Mouse (Mus musculus) thymus, adult 2 months (tissue): Measurements from ENCODE around the gene Pms1. TPM values are rescaled to one million over a fixed set of nuclear protein-coding genes. Genes with fewer than 3 reads are reported as not detected.
"Not testable (repeated sequence)": the region's sequence is repeated elsewhere in the genome, so short reads cannot be mapped to it uniquely, and the experiment has no call there.

Source experiments
- DNase-seq: peaks from one replicate; pipeline ENCODE4 v3.0.0; 2021
- H3K27ac ChIP-seq: fragments of 200-500 bp; 2 replicates; pipeline ENCODE4 v1.5.1; 2012; ENCODE audit warnings: low read length, control low read depth; ENCODE audit not compliant: control insufficient read depth, insufficient read depth
- H3K27me3 ChIP-seq: fragments of 200-500 bp; 2 replicates; pipeline ENCODE4 v1.6.1; 2012; ENCODE audit warnings: mild to moderate bottlenecking, low read length, moderate library complexity, mixed read lengths; ENCODE audit not compliant: control insufficient read depth, insufficient read depth
- H3K36me3 ChIP-seq: fragments of 200-500 bp; 2 replicates; pipeline ENCODE4 v1.6.1; 2012; ENCODE audit warnings: mild to moderate bottlenecking, low read length, moderate library complexity; ENCODE audit not compliant: control insufficient read depth, insufficient read depth
- H3K4me1 ChIP-seq: fragments of 200-500 bp; replicated peaks from 2 replicates; pipeline ENCODE4 v1.6.1; 2012; ENCODE audit warnings: low read length; ENCODE audit not compliant: control insufficient read depth, insufficient read depth
- H3K4me3 ChIP-seq: fragments of 200-500 bp; 2 replicates; pipeline ENCODE4 v1.5.1; 2012; ENCODE audit warnings: mild to moderate bottlenecking, low read length, control low read depth, moderate library complexity; ENCODE audit not compliant: control insufficient read depth, insufficient read depth
- CTCF ChIP-seq: fragments of 200-500 bp; IDR thresholded peaks from 2 replicates; pipeline ENCODE4 v1.5.1; 2012; ENCODE audit warnings: mild to moderate bottlenecking, control low read depth, low read length, moderate library complexity, borderline replicate concordance; ENCODE audit not compliant: control insufficient read depth, poor library complexity, insufficient read depth; ENCODE audit errors: extremely low read depth
- POLR2A ChIP-seq: fragments of 200-500 bp; IDR thresholded peaks from 2 replicates; pipeline ENCODE4 v1.6.1; 2012; ENCODE audit warnings: mild to moderate bottlenecking, low read length, control low read depth, moderate library complexity; ENCODE audit not compliant: control insufficient read depth, poor library complexity, insufficient read depth; ENCODE audit errors: extremely low read depth
- WGBS: fragments of 180-500 bp; shearing (Covaris S2); methylation state at CpG from one replicate; pipeline ENCODE4 v1.1.7; 2018; 5-methylcytosine and 5-hydroxymethylcytosine counted together
- polyA plus RNA-seq: library from polyadenylated mRNA; depleted of rRNA; stranded (reverse); fragments of >200 nt; gene quantifications from 2 replicates; pipeline ENCODE4 v1.2.3, GENCODE M21; 2012; rRNA removed

Gene Pms1
- 5.2 and 5.5 TPM in 2 replicates for polyA plus RNA-seq

GRCm38 (mm10) chr1:53296581-53297383, at the start of gene Pms1, which contains the start of the genes Ormdl1 and Gm28778:
Gene Pms1 (minus strand): TSS chr1:53297018.
Gene Ormdl1 (plus strand): TSS chr1:53297095.
Gene Gm28778 (plus strand): TSS chr1:53297111.
- Histone ChIP-seq H3K4me1 (no peaks in the 10 kb centered on the region), H3K27me3 (no peaks in the 10 kb centered on the region), H3K27ac (peak within 1 kb of the TSS; percentile 65), H3K4me3 (peak within 1 kb of the TSS; percentile 73), H3K36me3 (peaks cover 5% of the 10 kb centered on the region; the same call in 1 of the 2 replicates)
- TF ChIP-seq POLR2A (peak; percentile 84; the same call in 1 of the 2 replicates), CTCF (peak; percentile 60; the same call in 1 of the 2 replicates)
- peak; percentile 93 for DNase-seq
- WGBS = under 1% methylated on average over 66 of the region's 66 CpGs

- Histone ChIP-seq H3K27me3 (no peaks in the 10 kb centered on the region), H3K4me3 (no peak overlapping the region), H3K27ac (no peak overlapping the region), H3K36me3 (peaks cover 5% of the 10 kb centered on the region; the same call in 1 of the 2 replicates), H3K4me1 (no peaks in the 10 kb centered on the region)
- WGBS = 94% methylated on average over 2 of the region's 2 CpGs
- DNase-seq = no peak
- TF ChIP-seq CTCF (no peak), POLR2A (no peak)
Measured at GRCm38 (mm10) chr1:53341071-53341470, 44.3 kb upstream of the Pms1 start.

- 64% methylated on average over 2 of the region's 2 CpGs for WGBS
- not testable (repeated sequence) for H3K27me3 ChIP-seq, DNase-seq, H3K4me3 ChIP-seq, H3K4me1 ChIP-seq, H3K36me3 ChIP-seq, H3K27ac ChIP-seq
Measured at GRCm38 (mm10) chr1:53337403-53337802, 40.6 kb upstream of the Pms1 start.

GRCm38 (mm10) chr1:53335465-53335864, 38.6 kb upstream of the Pms1 start:
- Histone ChIP-seq H3K4me1 (no peaks in the 10 kb centered on the region), H3K27ac (no peak overlapping the region)

GRCm38 (mm10) chr1:53333527-53333926, 36.7 kb upstream of the Pms1 start:
- not testable (repeated sequence) for DNase-seq, H3K27me3 ChIP-seq
- 80% methylated on average over 5 of the region's 5 CpGs for WGBS

More at GRCm38 (mm10) chr1:53335465-53335864, 38.6 kb upstream of the Pms1 start:
- H3K4me3 ChIP-seq = no peak overlapping the region
- no peaks in the 10 kb centered on the region for H3K27me3 ChIP-seq
- TF ChIP-seq CTCF = no peak
- TF ChIP-seq POLR2A = no peak
- DNase-seq = no peak
- no peaks in the 10 kb centered on the region for H3K36me3 ChIP-seq

GRCm38 (mm10) chr1:53324827-53325494, 28.1 kb upstream of the Pms1 start:
- TF ChIP-seq POLR2A = no peak
- TF ChIP-seq CTCF = no peak
- no peak overlapping the region for H3K27ac ChIP-seq
- no peak for DNase-seq
- no peaks in the 10 kb centered on the region for H3K36me3 ChIP-seq
- 97% methylated on average over 5 of the region's 5 CpGs for WGBS
- H3K4me1 ChIP-seq = no peaks in the 10 kb centered on the region
- H3K27me3 ChIP-seq = no peaks in the 10 kb centered on the region
- no peak overlapping the region for H3K4me3 ChIP-seq

More at GRCm38 (mm10) chr1:53333527-53333926, 36.7 kb upstream of the Pms1 start:
- not testable (repeated sequence) for H3K36me3 ChIP-seq, H3K27ac ChIP-seq, H3K4me1 ChIP-seq, H3K4me3 ChIP-seq

GRCm38 (mm10) chr1:53324277-53324676, 27.5 kb upstream of the Pms1 start:
- H3K36me3 ChIP-seq = no peaks in the 10 kb centered on the region
- no peak for TF ChIP-seq CTCF
- no peak for DNase-seq
- no peak overlapping the region for H3K27ac ChIP-seq
- H3K4me1 ChIP-seq = no peaks in the 10 kb centered on the region
- no peak overlapping the region for H3K4me3 ChIP-seq
- 93% methylated on average over 1 of the region's 1 CpGs for WGBS
- no peaks in the 10 kb centered on the region for H3K27me3 ChIP-seq
